Mouse (Mus musculus) CH12.LX (cell line): ENCODE measurements around the gene Trmt112. TPM values are rescaled to one million over a fixed set of nuclear protein-coding genes. Genes with fewer than 3 reads are reported as not detected.
A peak's percentile ranks its signal among the peaks of the same experiment; 100 is the strongest.
"Not testable (repeated sequence)": the region's sequence is repeated elsewhere in the genome, so short reads cannot be mapped to it uniquely, and the experiment has no call there.

Source experiments
- DNase-seq: peaks from one replicate; pipeline ENCODE4 v3.0.0-alpha.2; 2013; ENCODE audit errors: extremely low read depth
- H3K27ac ChIP-seq: 2 replicates; pipeline ENCODE4 v1.5.1; 2012; ENCODE audit warnings: low read depth, mild to moderate bottlenecking, control low read depth, moderate library complexity; ENCODE audit not compliant: insufficient read depth
- H3K27me3 ChIP-seq: replicated peaks from 2 replicates; pipeline ENCODE3; 2012; ENCODE audit warnings: inconsistent platforms
- H3K36me3 ChIP-seq, 2 experiments: replicated peaks in 1 of 2; 2 replicates each; pipeline versions ENCODE3 to v1.6.1; 2012; ENCODE audit warnings: inconsistent platforms in 1 of 2, low read length in 1 of 2, mild to moderate bottlenecking in 1 of 2, mixed read lengths in 1 of 2, moderate library complexity in 1 of 2; ENCODE audit not compliant: control insufficient read depth in 1 of 2, insufficient read depth in 1 of 2
- H3K4me1 ChIP-seq, 2 experiments: 2 replicates each; pipeline ENCODE4 v1.6.1; 2012; ENCODE audit warnings: inconsistent platforms in 1 of 2, moderate library complexity in 1 of 2; ENCODE audit not compliant: insufficient read depth in 2 of 2, control insufficient read depth in 1 of 2
- H3K4me2 ChIP-seq: 2 replicates; pipeline ENCODE4 v1.6.1; 2012; ENCODE audit warnings: low read depth, mild to moderate bottlenecking, control low read depth; ENCODE audit not compliant: poor library complexity, insufficient read depth, severe bottlenecking
- H3K4me3 ChIP-seq, 3 experiments: fragments of 150-350 bp in 1 of 3; sonication (generic) in 1 of 3; replicated peaks in 1 of 3; 2 replicates each; pipeline versions ENCODE3 to v1.5.1; 2011 to 2012; ENCODE audit warnings: low read depth in 2 of 3, low read length in 2 of 3, mild to moderate bottlenecking in 2 of 3, moderate library complexity in 2 of 3, control low read depth in 1 of 3, improper control_type of control experiment in 1 of 3, inconsistent platforms in 1 of 3, mixed read lengths in 1 of 3; ENCODE audit not compliant: poor library complexity in 1 of 3
- H3K79me2 ChIP-seq: replicated peaks from 2 replicates; pipeline ENCODE4 v1.6.1; 2012; ENCODE audit warnings: mild to moderate bottlenecking, moderate library complexity; ENCODE audit not compliant: control insufficient read depth, poor library complexity, insufficient read depth, severe bottlenecking; ENCODE audit errors: extremely low read depth
- H3K9ac ChIP-seq: 2 replicates; pipeline ENCODE4 v1.6.1; 2012; ENCODE audit warnings: low read depth, mild to moderate bottlenecking, control low read depth, moderate library complexity; ENCODE audit not compliant: insufficient read depth
- H3K9me3 ChIP-seq: replicated peaks from 2 replicates; pipeline ENCODE3; 2012; ENCODE audit warnings: low read length, inconsistent platforms, mixed read lengths
- BHLHE40 ChIP-seq: IDR thresholded peaks from 2 replicates; pipeline ENCODE4 v1.6.1; 2011; ENCODE audit warnings: mild to moderate bottlenecking, low read depth, low read length, improper control_type of control experiment
- CHD2 ChIP-seq: IDR thresholded peaks from 2 replicates; pipeline ENCODE4 v1.6.1; 2011; ENCODE audit warnings: low read length, improper control_type of control experiment
- CTCF ChIP-seq, 2 experiments: IDR thresholded peaks in 1 of 2; conservative IDR thresholded peaks in 1 of 2; 2 replicates each; pipeline ENCODE4 v1.5.1; 2011 to 2012; ENCODE audit warnings: low read depth in 2 of 2, low read length in 2 of 2, improper control_type of control experiment in 1 of 2, inconsistent platforms in 1 of 2, mild to moderate bottlenecking in 1 of 2, moderate library complexity in 1 of 2
- E2F4 ChIP-seq: IDR thresholded peaks from 2 replicates; pipeline ENCODE4 v1.6.1; 2011; ENCODE audit warnings: low read depth, low read length, improper control_type of control experiment; ENCODE audit not compliant: insufficient replicate concordance
- ELF1 ChIP-seq: IDR thresholded peaks from 2 replicates; pipeline ENCODE4 v1.6.1; 2014; ENCODE audit warnings: low read depth, mild to moderate bottlenecking, inconsistent platforms, low read length, improper control_type of control experiment
- ETS1 ChIP-seq: conservative IDR thresholded peaks from 2 replicates; pipeline ENCODE4 v1.6.1; 2012; ENCODE audit warnings: low read depth, mild to moderate bottlenecking, inconsistent platforms, low read length, improper control_type of control experiment, moderate library complexity
- JUND ChIP-seq: conservative IDR thresholded peaks from 2 replicates; pipeline ENCODE4 v1.6.1; 2011; ENCODE audit warnings: low read depth, low read length, improper control_type of control experiment
- MAFK ChIP-seq: IDR thresholded peaks from 2 replicates; pipeline ENCODE4 v1.6.1; 2011; ENCODE audit warnings: low read length, improper control_type of control experiment; ENCODE audit not compliant: insufficient replicate concordance
- MAX ChIP-seq: IDR thresholded peaks from 2 replicates; pipeline ENCODE4 v1.6.1; 2011; ENCODE audit warnings: low read length, improper control_type of control experiment
- MAZ ChIP-seq: IDR thresholded peaks from 2 replicates; pipeline ENCODE4 v1.6.1; 2012; ENCODE audit warnings: low read depth, mild to moderate bottlenecking, inconsistent platforms, low read length, improper control_type of control experiment, moderate library complexity
- MEF2A ChIP-seq: IDR thresholded peaks from 2 replicates; pipeline ENCODE4 v1.6.1; 2014; ENCODE audit warnings: low read depth, mild to moderate bottlenecking, inconsistent platforms, low read length, improper control_type of control experiment, borderline replicate concordance
- MYC ChIP-seq: IDR thresholded peaks from 2 replicates; pipeline ENCODE4 v1.6.1; 2011; ENCODE audit warnings: low read depth, mild to moderate bottlenecking, improper control_type of control experiment, low read length
- NELFE ChIP-seq: IDR thresholded peaks from 2 replicates; pipeline ENCODE4 v1.6.1; 2011; ENCODE audit warnings: low read depth, low read length, improper control_type of control experiment
- NRF1 ChIP-seq: IDR thresholded peaks from 2 replicates; pipeline ENCODE4 v1.6.1; 2014; ENCODE audit warnings: low read depth, mild to moderate bottlenecking, inconsistent platforms, low read length, improper control_type of control experiment, moderate library complexity
- PAX5 ChIP-seq: IDR thresholded peaks from 2 replicates; pipeline ENCODE4 v1.6.1; 2012; ENCODE audit warnings: low read length, inconsistent platforms, mixed read lengths
- POLR2A ChIP-seq: IDR thresholded peaks from 2 replicates; pipeline ENCODE4 v1.6.1; 2011; ENCODE audit warnings: low read depth, mild to moderate bottlenecking, improper control_type of control experiment, low read length
- POLR2AphosphoS2 ChIP-seq: IDR thresholded peaks from 2 replicates; pipeline ENCODE4 v1.6.1; 2011; ENCODE audit warnings: low read depth, low read length, improper control_type of control experiment
- SIN3A ChIP-seq: IDR thresholded peaks from 2 replicates; pipeline ENCODE4 v1.6.1; 2012; ENCODE audit warnings: low read length, improper control_type of control experiment, inconsistent platforms
- TBP ChIP-seq: conservative IDR thresholded peaks from 2 replicates; pipeline ENCODE4 v1.6.1; 2011; ENCODE audit warnings: low read depth, low read length, improper control_type of control experiment
- TCF12 ChIP-seq: IDR thresholded peaks from 2 replicates; pipeline ENCODE4 v1.6.1; 2014; ENCODE audit warnings: low read depth, mild to moderate bottlenecking, inconsistent platforms, low read length, improper control_type of control experiment
- ZMIZ1 ChIP-seq: IDR thresholded peaks from 2 replicates; pipeline ENCODE4 v1.6.1; 2012; ENCODE audit warnings: low read depth, mild to moderate bottlenecking, inconsistent platforms, low read length, improper control_type of control experiment
- ZNF384 ChIP-seq: IDR thresholded peaks from 2 replicates; pipeline ENCODE4 v1.6.1; 2012; ENCODE audit warnings: low read depth, low read length, improper control_type of control experiment, inconsistent platforms
- dilution Hi-C: fragments of 300-500 bp; cut with MboI; formaldehyde crosslinking; loops from 2 replicates; pipeline ENCODE4 v1.14.3; 2020; ENCODE audit warnings: low sequenced_read_pairs; ENCODE audit not compliant: extremely low pct_unique_long_range_greater_than_20kb, extremely low pct_ligation_motif_present
- in situ Hi-C: fragments of 300-500 bp; cut with MboI; formaldehyde crosslinking; loops from 3 replicates; pipeline ENCODE4 v1.14.3; 2019; ENCODE audit warnings: low sequenced_read_pairs, low pct_ligation_motif_present, low pct_unique_long_range_greater_than_20kb, mixed read lengths
- polyA plus RNA-seq: library from polyadenylated mRNA; unstranded; fragments of >175 nt; gene quantifications from 2 replicates; pipeline ENCODE4 v1.2.1, GENCODE M21; 2012; ENCODE audit warnings: low read depth; ENCODE audit not compliant: insufficient read length
- total RNA-seq, 2 experiments: library from RNA; depleted of rRNA; stranded (reverse); fragments of 300-350 nt in 1 of 2; fragments of >200 nt in 1 of 2; gene quantifications; 2 replicates each; pipeline ENCODE4 v1.2.3; 2012 to 2014

Gene Trmt112
- total and polyA plus RNA-seq, 3 experiments = 97.9 to 212 (median 198) TPM

- Histone ChIP-seq H3K27ac (no peak overlapping the region), H3K4me3 (no peak overlapping the region), H3K79me2 (no peaks in the 10 kb centered on the region; the same call in 1 of the 2 replicates), H3K4me1 (peaks cover 2 to 6% of the 10 kb centered on the region in 2 experiments), H3K27me3 (no peaks in the 10 kb centered on the region), H3K36me3 (peaks cover 0 to 8% of the 10 kb centered on the region in 2 experiments), H3K9me3 (peaks cover 5% of the 10 kb centered on the region), H3K9ac (no peak overlapping the region), H3K4me2 (no peak overlapping the region)
- DNase-seq = no peak
- dilution Hi-C loops (no loop called here), in situ Hi-C loops (no loop called here)
- no peak for TF ChIP-seq MAX
- no peak for TF ChIP-seq JUND
- no peak for TF ChIP-seq ZNF384
- TF ChIP-seq TBP = no peak
- TF ChIP-seq ETS1 = no peak
- no peak for TF ChIP-seq ELF1
- no peak for TF ChIP-seq MAZ
- TF ChIP-seq CTCF (conservative IDR thresholded peaks at IDR 0.05 in 1 of 2, IDR thresholded peaks at IDR 0.05 in 1 of 2; ENCODE audit: low read depth in 2 of 2, low read length in 2 of 2) = no peak
- TF ChIP-seq MAFK = no peak
- TF ChIP-seq ZMIZ1 = no peak
- TF ChIP-seq SIN3A = no peak
- TF ChIP-seq BHLHE40 = no peak
- no peak for TF ChIP-seq E2F4
- TF ChIP-seq PAX5 = no peak
- TF ChIP-seq NELFE = no peak
- no peak for TF ChIP-seq CHD2
These were observed 17.0 kb upstream of the Trmt112 start for GRCm38 (mm10) chr19:6892512-6892911.

GRCm38 (mm10) chr19:6893731-6894451 is 15.6 kb upstream of the Trmt112 start:
- peaks cover 0 to 4% of the 10 kb centered on the region in 2 experiments; a peak in 2 of 4 replicates for H3K4me1 ChIP-seq
- H3K27me3 ChIP-seq = no peaks in the 10 kb centered on the region
- peak overlapping the region; percentile 71 for H3K9ac ChIP-seq
- no peak for TF ChIP-seq MAZ
- TF ChIP-seq POLR2A = peak; percentile 87
- TF ChIP-seq NELFE = peak; percentile 71; the same call in 1 of the 2 replicates
- TF ChIP-seq ZMIZ1 = no peak
- TF ChIP-seq MEF2A = no peak
- TF ChIP-seq TCF12 = 0 out of 2 replicates have a peak, but pooled peaks have one; percentile 28
- TF ChIP-seq MYC = peak; percentile 97
- peak; percentile 86 for TF ChIP-seq NRF1
- peak; percentile 87 for TF ChIP-seq TBP
- TF ChIP-seq POLR2AphosphoS2 = peak; percentile 30; the same call in 1 of the 2 replicates
- TF ChIP-seq MAX = peak; percentile 89
- in situ Hi-C loops = no loop called here
- peak overlapping the region in 2 of 3 experiments; percentile 49 to 61 for H3K4me3 ChIP-seq
- dilution Hi-C loops = no loop called here
- peaks cover 0 to 12% of the 10 kb centered on the region in 2 experiments for H3K36me3 ChIP-seq
- H3K79me2 ChIP-seq = no peaks in the 10 kb centered on the region; the same call in 1 of the 2 replicates
- peaks cover 5% of the 10 kb centered on the region for H3K9me3 ChIP-seq
- peak overlapping the region; percentile 15; the same call in 1 of the 2 replicates for H3K4me2 ChIP-seq
- no peak for DNase-seq
- H3K27ac ChIP-seq = no peak overlapping the region

GRCm38 (mm10) chr19:6895608-6896305 is 13.7 kb upstream of the Trmt112 start:
- H3K36me3 ChIP-seq = peaks cover 0 to 12% of the 10 kb centered on the region in 2 experiments
- dilution Hi-C loops, H3K79me2 ChIP-seq, H3K27me3 ChIP-seq, in situ Hi-C loops, H3K4me1 ChIP-seq, H3K27ac ChIP-seq: not testable (repeated sequence)
- DNase-seq = peak; percentile 24
- H3K9ac ChIP-seq = peak overlapping the region; percentile 64
- peak overlapping the region; percentile 89 for H3K4me2 ChIP-seq
- H3K9me3 ChIP-seq = peaks cover 11% of the 10 kb centered on the region
- H3K4me3 ChIP-seq = peak overlapping the region in 2 of 3 experiments; percentile 0 to 37
